Mouse (Mus musculus): Measurements from ENCODE around the gene Coa7. TPM values are rescaled to one million over a fixed set of nuclear protein-coding genes. Genes with fewer than 3 reads are reported as not detected.
A peak's percentile ranks its signal among the peaks of the same experiment; 100 is the strongest.

Coa7 gene
- polyA plus RNA-seq, 1 experiment from 2014 or later = 49.9 TPM

DNA sequence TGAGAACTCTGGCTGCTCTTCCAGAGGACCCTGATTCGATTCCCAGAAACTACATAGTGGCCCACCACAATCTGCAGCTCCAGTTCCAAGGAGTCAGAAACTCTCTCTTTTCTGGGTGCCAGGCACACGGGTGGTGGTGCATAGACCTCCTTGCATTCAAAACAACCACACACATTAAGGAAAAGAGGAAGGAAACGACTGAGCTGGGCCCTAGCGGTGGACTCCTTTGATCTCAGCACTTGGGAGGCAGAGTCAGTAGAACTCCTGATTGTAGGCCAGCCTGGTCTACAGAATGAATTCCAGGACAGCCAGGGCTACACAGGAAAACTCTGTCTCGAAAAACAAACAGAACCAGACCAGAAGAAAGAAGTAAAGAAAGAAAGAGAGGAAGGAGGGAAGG is 4.4 kb upstream of the Coa7 start:
- 78% methylated on average over 5 of the region's 5 CpGs for WGBS
- Histone ChIP-seq H3K4me1 (replicated peaks) (peaks cover 10% of the 10 kb centered on the region), H3K27ac (no peak overlapping the region), H3K4me3 (no peak overlapping the region), H3K27me3 (no peaks in the 10 kb centered on the region), H3K9me3 (no peaks in the 10 kb centered on the region), H3K4me2 (no peak overlapping the region), H3K9ac (no peak overlapping the region), H3K36me3 (no peaks in the 10 kb centered on the region)
- ATAC-seq (ENCODE audit: low FRiP score) = no peak

DNA sequence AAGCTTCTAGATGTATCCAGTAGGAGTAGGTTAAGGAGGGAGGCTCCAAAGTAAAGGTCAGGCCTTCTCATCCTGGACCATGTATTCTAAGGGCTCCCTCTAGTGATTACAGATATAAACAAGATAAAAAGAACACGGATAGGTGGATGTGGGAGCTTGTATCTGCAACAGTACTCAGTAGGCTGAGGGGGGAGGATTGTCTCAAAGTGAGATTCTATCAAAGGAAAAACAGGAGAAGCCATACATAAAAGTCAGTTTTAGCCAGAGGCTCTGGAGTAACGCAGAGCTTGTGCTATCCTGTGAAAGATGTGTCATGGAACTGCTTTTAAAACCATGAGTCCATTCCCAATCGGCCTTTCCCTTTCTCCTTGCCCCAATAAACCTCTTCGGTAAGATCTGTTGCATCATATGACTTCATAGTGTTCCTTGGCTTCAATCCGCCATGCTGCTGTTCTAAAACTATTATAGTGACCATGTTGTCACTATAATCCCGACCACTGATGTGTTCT is 815 bp upstream of the Coa7 start:
- Histone ChIP-seq H3K4me1 (replicated peaks) (peaks cover 23% of the 10 kb centered on the region), H3K4me3 (peak overlapping the region; percentile 70), H3K4me2 (peak overlapping the region; percentile 61), H3K9me3 (no peaks in the 10 kb centered on the region), H3K36me3 (peaks cover 3% of the 10 kb centered on the region), H3K27ac (peak overlapping the region; percentile 96), H3K27me3 (no peaks in the 10 kb centered on the region), H3K9ac (peak overlapping the region; percentile 75)
- peak; percentile 19 for ATAC-seq (ENCODE audit: low FRiP score)
- WGBS = 36% methylated on average over 6 of the region's 6 CpGs

DNA sequence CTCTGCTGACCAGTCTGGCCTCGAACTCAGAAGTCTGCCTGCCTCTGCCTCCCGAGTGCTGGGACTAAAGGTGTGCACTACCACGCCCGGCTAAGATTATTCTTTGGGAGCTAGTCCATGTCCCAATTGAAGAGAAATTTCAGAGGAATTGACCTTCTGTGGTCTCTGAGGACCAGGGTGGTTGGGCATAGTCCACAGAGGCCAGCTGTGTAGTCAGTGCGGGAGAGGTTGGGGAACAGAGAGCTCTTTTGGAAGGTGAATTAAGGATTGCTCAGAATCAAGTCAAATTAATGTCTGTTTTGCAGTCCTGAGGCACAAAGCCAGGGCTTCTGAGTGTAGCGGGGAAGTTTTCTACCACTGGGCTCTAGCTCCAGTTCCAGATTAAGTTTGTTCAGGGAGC is 1.9 kb downstream of the Coa7 start:
- Histone ChIP-seq H3K4me3 (no peak overlapping the region), H3K27ac (no peak overlapping the region), H3K4me2 (no peak overlapping the region), H3K9me3 (no peaks in the 10 kb centered on the region), H3K36me3 (peaks cover 26% of the 10 kb centered on the region), H3K9ac (no peak overlapping the region), H3K27me3 (no peaks in the 10 kb centered on the region), H3K4me1 (replicated peaks) (peaks cover 23% of the 10 kb centered on the region)
- 96% methylated on average over 6 of the region's 6 CpGs for WGBS
- no peak for ATAC-seq (ENCODE audit: low FRiP score)

DNA sequence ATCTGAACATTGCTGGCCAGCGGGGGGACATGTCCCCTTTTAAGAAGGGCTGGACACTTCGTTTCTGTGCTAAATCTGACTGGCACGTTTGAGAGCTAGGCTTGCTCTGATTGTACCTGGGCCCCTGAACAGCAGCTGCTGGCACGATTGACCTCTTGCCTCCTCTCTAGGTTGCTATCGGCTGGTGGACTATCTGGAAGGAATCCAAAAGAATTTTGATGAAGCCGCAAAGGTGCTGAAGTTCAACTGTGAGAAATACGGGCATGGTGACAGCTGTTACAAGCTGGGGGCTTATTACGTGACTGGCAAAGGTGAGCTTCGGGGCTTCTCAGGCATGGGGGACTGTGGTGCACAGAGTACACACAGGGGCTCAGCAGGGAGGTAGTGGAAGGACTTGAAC is 4.1 kb downstream of the Coa7 start:
- peaks cover 45% of the 10 kb centered on the region for H3K36me3 ChIP-seq
- H3K4me2 ChIP-seq = no peak overlapping the region
- H3K4me1 ChIP-seq (replicated peaks) = peaks cover 19% of the 10 kb centered on the region
- 0 out of 2 replicates have a peak overlapping the region, but pooled peaks have one; percentile 19 for H3K9ac ChIP-seq
- no peak for ATAC-seq (ENCODE audit: low FRiP score)
- no peak overlapping the region for H3K4me3 ChIP-seq
- H3K27ac ChIP-seq = no peak overlapping the region
- no peaks in the 10 kb centered on the region for H3K27me3 ChIP-seq
- no peaks in the 10 kb centered on the region for H3K9me3 ChIP-seq
- WGBS = 86% methylated on average over 9 of the region's 9 CpGs

DNA sequence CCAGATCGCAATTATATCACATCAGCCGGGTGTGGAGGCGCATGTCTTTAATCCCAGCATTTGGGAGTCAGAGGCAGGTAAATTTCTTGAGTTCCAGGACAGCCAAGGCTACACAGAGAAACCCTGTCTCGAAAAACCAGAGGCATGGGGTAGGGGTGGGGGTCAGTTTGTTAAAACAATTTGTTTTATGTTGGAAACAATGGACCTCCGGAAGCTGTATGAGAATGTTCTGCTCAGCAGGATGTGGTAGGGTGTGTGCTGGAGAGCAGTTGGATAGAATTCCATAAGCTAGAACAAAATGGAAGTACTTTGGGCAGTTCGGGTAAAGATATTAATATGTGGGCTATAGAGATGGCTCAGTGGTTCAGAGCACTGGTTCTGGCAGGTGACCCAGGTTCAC is 7.5 kb downstream of the Coa7 start:
- Histone ChIP-seq H3K4me3 (no peak overlapping the region), H3K27ac (no peak overlapping the region), H3K9ac (no peak overlapping the region), H3K4me1 (replicated peaks) (peaks cover 10% of the 10 kb centered on the region; the same call in 1 of the 2 replicates), H3K4me2 (no peak overlapping the region), H3K9me3 (no peaks in the 10 kb centered on the region), H3K36me3 (peaks cover 62% of the 10 kb centered on the region), H3K27me3 (no peaks in the 10 kb centered on the region)
- no peak for ATAC-seq (ENCODE audit: low FRiP score)
- WGBS = 87% methylated on average over 6 of the region's 6 CpGs

DNA sequence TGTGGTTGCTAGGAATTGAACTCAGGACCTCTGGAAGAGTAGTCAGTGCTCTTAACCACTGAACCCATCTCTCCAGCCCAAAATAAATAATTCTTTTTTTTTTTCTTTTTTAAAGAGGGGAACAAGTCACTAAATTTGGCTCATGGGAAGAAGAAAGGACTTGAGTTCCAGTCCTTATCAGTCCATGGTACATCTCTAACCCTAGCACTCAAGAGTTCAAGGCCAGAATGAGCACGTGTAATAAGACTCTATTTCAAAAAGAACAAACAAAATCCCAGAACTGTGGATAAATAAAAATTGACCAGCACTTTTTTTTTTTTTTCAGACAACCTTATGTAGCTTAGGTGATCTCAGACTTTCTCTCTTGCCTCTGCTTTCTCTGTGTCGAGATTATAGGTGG is 8.8 kb downstream of the Coa7 start:
- WGBS = 89% methylated on average over 2 of the region's 2 CpGs

DNA sequence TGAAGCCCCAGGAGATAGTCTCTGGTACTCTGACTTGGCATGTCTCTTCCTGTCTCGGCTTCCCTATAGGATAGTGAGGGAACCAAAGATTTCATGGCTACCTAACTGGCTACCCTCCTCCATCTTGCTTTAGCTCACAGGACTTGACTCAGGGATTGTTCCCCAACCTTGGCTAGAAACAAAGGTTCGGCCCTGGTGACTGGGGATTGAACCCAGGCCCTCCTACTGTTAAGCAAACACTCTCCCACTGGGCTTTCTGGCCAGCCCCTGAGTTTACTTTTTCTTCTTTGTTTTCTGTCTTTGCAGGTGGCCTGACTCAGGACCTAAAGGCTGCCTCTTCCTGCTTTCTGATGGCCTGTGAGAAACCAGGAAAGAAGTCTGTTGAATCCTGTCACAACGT is 9.9 kb downstream of the Coa7 start:
- Histone ChIP-seq H3K9ac (no peak overlapping the region), H3K27me3 (no peaks in the 10 kb centered on the region), H3K36me3 (peaks cover 53% of the 10 kb centered on the region), H3K4me3 (no peak overlapping the region), H3K9me3 (no peaks in the 10 kb centered on the region), H3K4me1 (replicated peaks) (peaks cover 8% of the 10 kb centered on the region; the same call in 1 of the 2 replicates), H3K27ac (0 out of 2 replicates have a peak overlapping the region, but pooled peaks have one; percentile 53), H3K4me2 (no peak overlapping the region)
- WGBS = 28% methylated on average over 3 of the region's 3 CpGs
- ATAC-seq (ENCODE audit: low FRiP score) = no peak

More for the DNA sequence above, 8.8 kb downstream of the Coa7 start:
- Histone ChIP-seq H3K4me1 (replicated peaks) (peaks cover 8% of the 10 kb centered on the region; the same call in 1 of the 2 replicates), H3K27me3 (no peaks in the 10 kb centered on the region), H3K9me3 (no peaks in the 10 kb centered on the region), H3K36me3 (peaks cover 62% of the 10 kb centered on the region), H3K4me3 (no peak overlapping the region), H3K27ac (no peak overlapping the region), H3K4me2 (no peak overlapping the region), H3K9ac (no peak overlapping the region)
- ATAC-seq (ENCODE audit: low FRiP score) = no peak

DNA sequence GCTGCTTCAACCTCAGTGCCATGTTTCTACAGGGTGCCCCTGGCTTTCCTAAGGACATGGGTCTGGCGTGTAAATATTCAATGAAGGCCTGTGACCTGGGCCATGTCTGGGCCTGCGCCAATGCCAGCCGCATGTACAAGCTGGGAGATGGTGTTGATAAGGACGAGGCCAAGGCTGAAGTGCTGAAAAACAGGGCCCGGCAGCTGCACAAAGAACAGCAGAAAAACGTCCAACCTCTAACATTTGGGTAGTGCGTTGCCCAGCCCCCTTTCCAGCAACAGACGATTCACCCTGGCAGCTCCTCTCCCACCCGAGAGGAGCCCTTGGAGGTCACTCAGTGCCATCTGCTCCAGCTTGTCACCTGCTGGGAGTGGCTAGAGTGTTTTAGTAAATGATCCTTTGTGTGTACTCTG is 10.4 kb downstream of the Coa7 start:
- Histone ChIP-seq H3K4me3 (no peak overlapping the region), H3K27me3 (no peaks in the 10 kb centered on the region), H3K36me3 (peaks cover 49% of the 10 kb centered on the region), H3K9ac (0 out of 2 replicates have a peak overlapping the region, but pooled peaks have one; percentile 31), H3K27ac (peak overlapping the region; percentile 53; the same call in 1 of the 2 replicates), H3K4me2 (no peak overlapping the region), H3K9me3 (no peaks in the 10 kb centered on the region), H3K4me1 (replicated peaks) (peaks cover 8% of the 10 kb centered on the region; the same call in 1 of the 2 replicates)
- 57% methylated on average over 9 of the region's 9 CpGs for WGBS
- no peak for ATAC-seq (ENCODE audit: low FRiP score)

DNA sequence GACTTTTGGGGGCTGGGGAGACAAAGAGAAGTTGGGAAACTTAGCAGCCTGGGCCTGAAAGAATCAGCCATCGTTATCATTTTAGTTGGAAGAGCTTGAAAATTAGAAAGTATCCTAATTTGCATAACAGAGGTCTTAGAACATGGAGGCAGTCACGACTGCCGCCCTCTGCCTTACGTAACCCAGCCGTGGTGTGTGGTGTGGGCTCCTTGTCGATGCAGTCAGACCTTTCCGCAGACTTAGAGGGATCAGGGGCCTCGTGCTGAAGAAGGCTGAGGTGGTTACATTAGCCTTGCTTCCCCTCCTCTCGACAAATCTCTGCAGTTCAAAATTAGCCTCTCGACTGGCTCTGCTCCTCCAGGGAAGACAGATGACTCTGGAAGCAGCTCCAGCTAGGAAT is 10.9 kb downstream of the Coa7 start:
- Histone ChIP-seq H3K36me3 (peaks cover 46% of the 10 kb centered on the region), H3K4me2 (no peak overlapping the region), H3K27ac (peak overlapping the region; percentile 53), H3K4me1 (replicated peaks) (peaks cover 8% of the 10 kb centered on the region; the same call in 1 of the 2 replicates), H3K27me3 (no peaks in the 10 kb centered on the region), H3K9me3 (no peaks in the 10 kb centered on the region), H3K9ac (no peak overlapping the region), H3K4me3 (no peak overlapping the region)
- 57% methylated on average over 10 of the region's 10 CpGs for WGBS
- peak; percentile 50; the same call in 1 of the 2 replicates for ATAC-seq (ENCODE audit: low FRiP score)

DNA sequence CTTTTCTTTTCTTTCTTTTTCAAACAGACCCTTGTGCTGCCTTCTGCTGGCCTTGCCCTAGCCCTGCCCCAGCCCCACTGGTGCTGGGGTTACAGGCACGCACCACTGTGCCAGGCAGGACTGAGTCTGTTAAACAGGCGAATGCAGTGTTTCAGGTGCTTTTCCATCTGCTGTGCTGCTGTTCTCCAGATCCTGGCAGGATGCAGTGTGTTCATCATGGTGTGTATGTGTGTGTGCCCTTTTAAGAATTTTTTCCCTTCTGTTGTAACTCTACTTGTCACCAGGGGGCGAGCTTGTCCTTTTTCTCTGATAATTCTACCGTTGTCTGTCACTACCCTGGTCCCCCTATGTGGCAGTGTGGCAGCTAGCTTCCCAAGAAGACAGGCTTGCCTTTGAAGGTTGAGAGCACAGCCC is 11.3 kb downstream of the Coa7 start:
- no peak overlapping the region for H3K4me3 ChIP-seq
- no peaks in the 10 kb centered on the region for H3K27me3 ChIP-seq
- peak; percentile 93 for ATAC-seq (ENCODE audit: low FRiP score)
- 11% methylated on average over 4 of the region's 4 CpGs for WGBS
- peaks cover 42% of the 10 kb centered on the region for H3K36me3 ChIP-seq
- 0 out of 2 replicates have a peak overlapping the region, but pooled peaks have one; percentile 53 for H3K27ac ChIP-seq
- peaks cover 8% of the 10 kb centered on the region; the same call in 1 of the 2 replicates for H3K4me1 ChIP-seq (replicated peaks)
- no peak overlapping the region for H3K4me2 ChIP-seq
- H3K9me3 ChIP-seq = no peaks in the 10 kb centered on the region
- no peak overlapping the region for H3K9ac ChIP-seq

DNA sequence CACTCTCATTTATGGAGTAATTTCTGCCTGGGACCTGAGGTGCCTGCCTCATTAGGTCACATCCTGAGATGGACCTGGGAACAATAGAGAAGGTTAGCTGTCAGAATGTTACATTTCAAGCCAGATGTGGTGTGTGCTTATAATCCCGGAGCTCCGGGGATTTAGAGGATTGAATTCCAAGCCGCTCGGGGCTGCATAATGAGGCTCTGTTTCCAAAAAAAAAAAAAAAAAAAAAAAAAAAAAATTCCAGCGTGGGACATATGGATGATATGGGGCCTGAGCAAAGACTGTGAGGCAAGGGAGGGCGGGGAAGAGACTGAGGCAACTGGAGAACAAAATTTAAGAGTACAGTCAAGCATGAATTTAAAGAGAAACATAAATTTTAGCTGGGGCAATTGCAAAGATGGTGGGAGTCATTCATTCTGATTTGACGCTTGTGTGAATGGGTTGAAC is 16.7 kb downstream of the Coa7 start:
- ATAC-seq (ENCODE audit: low FRiP score) = no peak
- H3K9me3 ChIP-seq = no peaks in the 10 kb centered on the region
- H3K27ac ChIP-seq = peak overlapping the region; percentile 56

DNA sequence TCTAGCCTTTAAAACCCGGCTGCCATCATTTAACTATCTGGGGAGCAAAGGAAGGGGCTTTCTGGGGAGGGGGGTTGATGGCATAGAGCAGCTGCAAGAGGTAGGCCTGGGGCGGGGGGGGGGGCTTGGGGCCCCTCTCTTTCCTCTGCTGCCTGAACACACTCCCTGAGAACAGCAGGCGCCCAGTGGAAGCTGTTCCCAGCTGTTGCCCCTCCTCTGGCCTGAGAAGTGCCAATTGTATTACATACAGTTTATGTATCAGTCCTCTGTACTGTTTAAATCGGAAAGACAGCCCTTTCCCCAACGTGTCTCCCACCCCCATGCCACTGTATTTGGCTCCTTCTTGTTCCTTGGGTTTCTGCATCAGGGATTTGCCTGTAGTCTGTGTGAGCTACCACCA is 17.9 kb downstream of the Coa7 start:
- H3K4me3 ChIP-seq = no peak overlapping the region
- H3K4me2 ChIP-seq = no peak overlapping the region
- H3K9ac ChIP-seq = no peak overlapping the region
- H3K36me3 ChIP-seq = no peaks in the 10 kb centered on the region
- peaks cover 27% of the 10 kb centered on the region for H3K4me1 ChIP-seq (replicated peaks)
- no peaks in the 10 kb centered on the region for H3K9me3 ChIP-seq
- ATAC-seq (ENCODE audit: low FRiP score) = no peak
- H3K27ac ChIP-seq = peak overlapping the region; percentile 4; the same call in 1 of the 2 replicates
- 26% methylated on average over 4 of the region's 5 CpGs for WGBS
- H3K27me3 ChIP-seq = no peaks in the 10 kb centered on the region

More for the DNA sequence above, 16.7 kb downstream of the Coa7 start:
- no peaks in the 10 kb centered on the region for H3K27me3 ChIP-seq
- no peak overlapping the region for H3K4me2 ChIP-seq
- 18% methylated on average over 7 of the region's 7 CpGs for WGBS
- H3K36me3 ChIP-seq = peaks cover 2% of the 10 kb centered on the region; the same call in 1 of the 2 replicates
- no peak overlapping the region for H3K9ac ChIP-seq
- peaks cover 16% of the 10 kb centered on the region for H3K4me1 ChIP-seq (replicated peaks)
- H3K4me3 ChIP-seq = no peak overlapping the region

DNA sequence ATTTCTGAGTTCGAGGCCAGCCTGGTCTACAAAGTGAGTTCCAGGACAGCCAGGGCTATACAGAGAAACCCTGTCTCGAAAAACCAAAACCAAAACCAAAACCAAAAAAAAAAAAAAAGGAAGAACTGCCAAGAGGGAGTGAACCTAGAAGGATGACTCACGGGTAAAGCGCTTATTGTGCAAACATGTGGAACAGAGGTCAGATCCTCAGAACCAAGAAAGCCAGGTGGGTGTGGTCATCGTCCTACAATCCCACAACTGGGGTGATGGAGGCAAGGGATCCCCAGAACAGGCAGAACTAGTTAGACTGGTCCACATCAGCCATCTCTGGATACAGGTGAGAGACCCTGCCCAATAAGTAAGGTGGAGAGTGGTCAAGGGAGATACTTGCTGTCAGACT is 19.2 kb downstream of the Coa7 start:
- H3K9me3 ChIP-seq = no peaks in the 10 kb centered on the region
- no peaks in the 10 kb centered on the region for H3K36me3 ChIP-seq
- no peak overlapping the region for H3K27ac ChIP-seq
- H3K4me1 ChIP-seq (replicated peaks) = peaks cover 33% of the 10 kb centered on the region
- H3K27me3 ChIP-seq = no peaks in the 10 kb centered on the region
- 90% methylated on average over 5 of the region's 5 CpGs for WGBS
- ATAC-seq (ENCODE audit: low FRiP score) = no peak
- H3K9ac ChIP-seq = no peak overlapping the region
- no peak overlapping the region for H3K4me3 ChIP-seq
- no peak overlapping the region for H3K4me2 ChIP-seq

All from hindbrain, embryonic 13.5 days (tissue).